Mouse (Mus musculus) embryonic fibroblast, embryonic 13.5 days (primary cell): Measurements from ENCODE around the gene Sgo2a.

Experiments
- CTCF ChIP-seq: IDR thresholded peaks from 2 replicates; pipeline ENCODE4 v1.5.1; 2011; ENCODE audit warnings: mild to moderate bottlenecking, control low read depth, low read length, moderate library complexity, borderline replicate concordance; ENCODE audit not compliant: insufficient read depth
- POLR2A ChIP-seq: IDR thresholded peaks from 2 replicates; pipeline ENCODE4 v1.6.1; 2011; ENCODE audit warnings: low read depth, mild to moderate bottlenecking, control low read depth, low read length, moderate library complexity

- no peak for TF ChIP-seq CTCF
- TF ChIP-seq POLR2A, result no peak
Measured at GRCm38 (mm10) chr1:58049126-58049525, 53.4 kb downstream of the Sgo2a start.
